Mouse (Mus musculus): ENCODE measurements around the gene Rere. TPM values are rescaled to one million over a fixed set of nuclear protein-coding genes. Genes with fewer than 3 reads are reported as not detected.

Gene Rere
- total RNA-seq, 1 experiment: 21.7 TPM

- H3K4me3 ChIP-seq (ENCODE audit: insufficient read depth in 1 of 2, low read depth in 1 of 2, low read length in 2 of 2, poor library complexity in 1 of 2, severe bottlenecking in 1 of 2): no peak overlapping the region
- no peaks in the 10 kb centered on the region; the same call in 1 of the 2 replicates for H3K36me3 ChIP-seq (ENCODE audit: control insufficient read depth, insufficient read depth, low read length, poor library complexity, severe bottlenecking)
- no peaks in the 10 kb centered on the region for H3K9me3 ChIP-seq (ENCODE audit: control insufficient read depth, insufficient read depth, low read depth, low read length)
- H3K9ac ChIP-seq (ENCODE audit: insufficient read depth, low read depth, low read length, poor library complexity, severe bottlenecking): no peak overlapping the region
- DNase-seq (ENCODE audit: low read depth, low spot score): no peak
- TF ChIP-seq CHD2 (IDR thresholded peaks at IDR 0.05; ENCODE audit: low read depth, low read length) (no peak), ZC3H11A (IDR thresholded peaks at IDR 0.05; ENCODE audit: borderline replicate concordance, low read depth, low read length) (no peak), HCFC1 (IDR thresholded peaks at IDR 0.05; ENCODE audit: borderline replicate concordance, insufficient read depth, low read length) (no peak), ZNF384 (IDR thresholded peaks at IDR 0.05; ENCODE audit: low read depth, low read length) (no peak), MAFK (IDR thresholded peaks at IDR 0.05; ENCODE audit: insufficient read depth, low read depth, low read length) (no peak)
- peaks cover 11 to 12% of the 10 kb centered on the region in 2 experiments for H3K4me1 ChIP-seq (ENCODE audit: control insufficient read depth in 2 of 2, insufficient read depth in 2 of 2, low read length in 2 of 2, poor library complexity in 1 of 2)
- in situ Hi-C loops (cut with MboI; ENCODE audit: low sequenced_read_pairs in 2 of 2, unreplicated experiment in 2 of 2): no loop called here
- no peak overlapping the region for H3K27ac ChIP-seq (ENCODE audit: insufficient read depth, low read depth, low read length, poor library complexity, severe bottlenecking)
Measured at GRCm38 (mm10) chr4:150364786-150365185, 83.3 kb downstream of the Rere start.

- no peak for DNase-seq (ENCODE audit: low read depth, low spot score)
- no peak overlapping the region for H3K9ac ChIP-seq (ENCODE audit: insufficient read depth, low read depth, low read length, poor library complexity, severe bottlenecking)
- H3K4me1 ChIP-seq (ENCODE audit: control insufficient read depth in 2 of 2, insufficient read depth in 2 of 2, low read length in 2 of 2, poor library complexity in 1 of 2): peaks cover 8% of the 10 kb centered on the region in 2 experiments
- no peaks in the 10 kb centered on the region for H3K36me3 ChIP-seq (ENCODE audit: control insufficient read depth, insufficient read depth, low read length, poor library complexity, severe bottlenecking)
- H3K4me3 ChIP-seq (ENCODE audit: insufficient read depth in 1 of 2, low read depth in 1 of 2, low read length in 2 of 2, poor library complexity in 1 of 2, severe bottlenecking in 1 of 2): no peak overlapping the region
- in situ Hi-C loops (cut with MboI; ENCODE audit: low sequenced_read_pairs in 2 of 2, unreplicated experiment in 2 of 2): no loop called here
- no peaks in the 10 kb centered on the region for H3K9me3 ChIP-seq (ENCODE audit: control insufficient read depth, insufficient read depth, low read depth, low read length)
- H3K27ac ChIP-seq (ENCODE audit: insufficient read depth, low read depth, low read length, poor library complexity, severe bottlenecking): no peak overlapping the region
- TF ChIP-seq HCFC1 (IDR thresholded peaks at IDR 0.05; ENCODE audit: borderline replicate concordance, insufficient read depth, low read length): no peak
- TF ChIP-seq CHD2 (IDR thresholded peaks at IDR 0.05; ENCODE audit: low read depth, low read length): no peak
- TF ChIP-seq ZNF384 (IDR thresholded peaks at IDR 0.05; ENCODE audit: low read depth, low read length): no peak
- TF ChIP-seq MAFK (IDR thresholded peaks at IDR 0.05; ENCODE audit: insufficient read depth, low read depth, low read length): no peak
- no peak; the same call in 1 of the 2 replicates for TF ChIP-seq ZC3H11A (IDR thresholded peaks at IDR 0.05; ENCODE audit: borderline replicate concordance, low read depth, low read length)
Measured at GRCm38 (mm10) chr4:150366510-150367208, 85.2 kb downstream of the Rere start.

- peak; percentile 43 for DNase-seq (ENCODE audit: low read depth, low spot score)
- Histone ChIP-seq H3K27ac (ENCODE audit: insufficient read depth, low read depth, low read length, poor library complexity, severe bottlenecking) (no peak overlapping the region; the same call in 1 of the 2 replicates), H3K4me1 (ENCODE audit: control insufficient read depth in 2 of 2, insufficient read depth in 2 of 2, low read length in 2 of 2, poor library complexity in 1 of 2) (peaks cover 9 to 13% of the 10 kb centered on the region in 2 experiments), H3K4me3 (ENCODE audit: insufficient read depth in 1 of 2, low read depth in 1 of 2, low read length in 2 of 2, poor library complexity in 1 of 2, severe bottlenecking in 1 of 2) (peak overlapping the region; percentile 69 to 78), H3K9me3 (ENCODE audit: control insufficient read depth, insufficient read depth, low read depth, low read length) (no peaks in the 10 kb centered on the region), H3K9ac (ENCODE audit: insufficient read depth, low read depth, low read length, poor library complexity, severe bottlenecking) (peak overlapping the region; percentile 82), H3K36me3 (ENCODE audit: control insufficient read depth, insufficient read depth, low read length, poor library complexity, severe bottlenecking) (no peaks in the 10 kb centered on the region)
- in situ Hi-C loops (cut with MboI; ENCODE audit: low sequenced_read_pairs in 2 of 2, unreplicated experiment in 2 of 2): no loop called here
- TF ChIP-seq ZC3H11A (IDR thresholded peaks at IDR 0.05; ENCODE audit: borderline replicate concordance, low read depth, low read length): no peak
- TF ChIP-seq CHD2 (IDR thresholded peaks at IDR 0.05; ENCODE audit: low read depth, low read length): no peak
- 0 out of 2 replicates have a peak, but pooled peaks have one; percentile 55 for TF ChIP-seq MAFK (IDR thresholded peaks at IDR 0.05; ENCODE audit: insufficient read depth, low read depth, low read length)
- TF ChIP-seq HCFC1 (IDR thresholded peaks at IDR 0.05; ENCODE audit: borderline replicate concordance, insufficient read depth, low read length): peak; percentile 43; the same call in 1 of the 2 replicates
- TF ChIP-seq ZNF384 (IDR thresholded peaks at IDR 0.05; ENCODE audit: low read depth, low read length): no peak
Measured at GRCm38 (mm10) chr4:150371580-150372380, 90.3 kb downstream of the Rere start.

GRCm38 (mm10) chr4:150372631-150373041 lies 91.2 kb downstream of the Rere start:
- TF ChIP-seq ZC3H11A (IDR thresholded peaks at IDR 0.05; ENCODE audit: borderline replicate concordance, low read depth, low read length) (no peak), MAFK (IDR thresholded peaks at IDR 0.05; ENCODE audit: insufficient read depth, low read depth, low read length) (no peak), CHD2 (IDR thresholded peaks at IDR 0.05; ENCODE audit: low read depth, low read length) (no peak), ZNF384 (IDR thresholded peaks at IDR 0.05; ENCODE audit: low read depth, low read length) (no peak), HCFC1 (IDR thresholded peaks at IDR 0.05; ENCODE audit: borderline replicate concordance, insufficient read depth, low read length) (no peak)
- DNase-seq (ENCODE audit: low read depth, low spot score): no peak
- Histone ChIP-seq H3K36me3 (ENCODE audit: control insufficient read depth, insufficient read depth, low read length, poor library complexity, severe bottlenecking) (no peaks in the 10 kb centered on the region), H3K9me3 (ENCODE audit: control insufficient read depth, insufficient read depth, low read depth, low read length) (no peaks in the 10 kb centered on the region), H3K27ac (ENCODE audit: insufficient read depth, low read depth, low read length, poor library complexity, severe bottlenecking) (no peak overlapping the region), H3K9ac (ENCODE audit: insufficient read depth, low read depth, low read length, poor library complexity, severe bottlenecking) (no peak overlapping the region), H3K4me1 (ENCODE audit: control insufficient read depth in 2 of 2, insufficient read depth in 2 of 2, low read length in 2 of 2, poor library complexity in 1 of 2) (peaks cover 9 to 13% of the 10 kb centered on the region in 2 experiments), H3K4me3 (ENCODE audit: insufficient read depth in 1 of 2, low read depth in 1 of 2, low read length in 2 of 2, poor library complexity in 1 of 2, severe bottlenecking in 1 of 2) (peak overlapping the region; percentile 9 to 69; a peak in 2 of 4 replicates)
- in situ Hi-C loops (cut with MboI; ENCODE audit: low sequenced_read_pairs in 2 of 2, unreplicated experiment in 2 of 2): no loop called here
